Mouse (Mus musculus) liver, embryonic 14.5 days (tissue): ENCODE data around the gene Sppl3. TPM values are rescaled to one million over a fixed set of nuclear protein-coding genes. Genes with fewer than 3 reads are reported as not detected.

Experiments used
- ATAC-seq: fragments of 200-750 bp; cut with Nextera tagmentation; 2 replicates; pipeline ENCODE4 v1.8.0; 2017; ENCODE audit warnings: moderate number of reproducible peaks, mild to moderate bottlenecking, moderate library complexity; ENCODE audit not compliant: insufficient read depth
- DNase-seq, 3 experiments: peaks; one replicate each; pipeline ENCODE4 v3.0.0-alpha.2; 2012 to 2013; ENCODE audit warnings: low read depth in 3 of 3, low spot score in 3 of 3
- H3K27ac ChIP-seq: fragments of 300-500 bp; sonication (generic); 2 replicates; pipeline ENCODE4 v1.5.1; 2014; ENCODE audit warnings: moderate library complexity, mild to moderate bottlenecking, control low read depth, inconsistent platforms
- H3K27me3 ChIP-seq: fragments of 300-500 bp; sonication (generic); 2 replicates; pipeline ENCODE4 v1.6.1; 2014; ENCODE audit warnings: mild to moderate bottlenecking, low read length, moderate library complexity; ENCODE audit not compliant: control insufficient read depth, insufficient read depth
- H3K36me3 ChIP-seq: fragments of 300-500 bp; sonication (generic); replicated peaks from 2 replicates; pipeline ENCODE4 v1.6.1; 2014; ENCODE audit warnings: low read depth; ENCODE audit not compliant: control insufficient read depth, insufficient read depth
- H3K4me1 ChIP-seq, 2 experiments: fragments of 200-500 bp in 1 of 2; fragments of 300-500 bp in 1 of 2; sonication (generic) in 1 of 2; replicated peaks; 2 replicates each; pipeline ENCODE4 v1.6.1; 2012 to 2014; ENCODE audit warnings: antibody characterized with exemption in 1 of 2, inconsistent platforms in 1 of 2, low read length in 1 of 2; ENCODE audit not compliant: control insufficient read depth in 2 of 2, insufficient read depth in 2 of 2
- H3K4me2 ChIP-seq: fragments of 300-500 bp; sonication (generic); 2 replicates; pipeline ENCODE4 v1.6.1; 2014; ENCODE audit warnings: low read depth, mild to moderate bottlenecking, control low read depth, moderate library complexity
- H3K4me3 ChIP-seq, 2 experiments: fragments of 200-500 bp in 1 of 2; fragments of 300-500 bp in 1 of 2; sonication (generic) in 1 of 2; 2 replicates each; pipeline ENCODE4 v1.5.1; 2012 to 2014; ENCODE audit warnings: low read depth in 2 of 2, low read length in 2 of 2, mild to moderate bottlenecking in 2 of 2, control low read depth in 1 of 2, inconsistent platforms in 1 of 2, moderate library complexity in 1 of 2; ENCODE audit not compliant: insufficient read depth in 1 of 2
- H3K9ac ChIP-seq: fragments of 300-500 bp; sonication (generic); replicated peaks from 2 replicates; pipeline ENCODE4 v1.6.1; 2014; ENCODE audit warnings: mild to moderate bottlenecking, control low read depth, moderate library complexity
- H3K9me3 ChIP-seq: fragments of 300-500 bp; sonication (generic); 2 replicates; pipeline ENCODE4 v1.6.1; 2016; ENCODE audit warnings: low read length, mixed read lengths; ENCODE audit not compliant: control insufficient read depth
- CTCF ChIP-seq: IDR thresholded peaks from 2 replicates; pipeline ENCODE4 v1.5.1; 2016; ENCODE audit warnings: antibody characterized with exemption, low read depth, control low read depth
- EP300 ChIP-seq: IDR thresholded peaks from 2 replicates; pipeline ENCODE4 v1.6.1; 2016; ENCODE audit warnings: antibody characterized with exemption, low read depth
- WGBS: fragments of 180-500 bp; shearing (Covaris S2); extraction: QIAGEN DNeasy Blood & Tissue Kit; methylation state at CpG from one replicate; pipeline ENCODE4 v1.1.7; 2014; ENCODE audit not compliant: insufficient replicate concordance; 5-methylcytosine and 5-hydroxymethylcytosine counted together
- polyA plus RNA-seq, 2 experiments: library from polyadenylated mRNA; depleted of rRNA in 1 of 2; stranded (reverse) in 1 of 2; unstranded in 1 of 2; fragments of >200 nt; fragmentation: Nextera tagmentation in 1 of 2; extraction: Ambion mirVana in 1 of 2; gene quantifications; 2 replicates each; pipeline versions ENCODE4 v1.2.1 to v1.2.3; 2012 to 2014

The Sppl3 gene
- polyA plus RNA-seq, 2 experiments, result 5.4 to 17.2 TPM

DNA sequence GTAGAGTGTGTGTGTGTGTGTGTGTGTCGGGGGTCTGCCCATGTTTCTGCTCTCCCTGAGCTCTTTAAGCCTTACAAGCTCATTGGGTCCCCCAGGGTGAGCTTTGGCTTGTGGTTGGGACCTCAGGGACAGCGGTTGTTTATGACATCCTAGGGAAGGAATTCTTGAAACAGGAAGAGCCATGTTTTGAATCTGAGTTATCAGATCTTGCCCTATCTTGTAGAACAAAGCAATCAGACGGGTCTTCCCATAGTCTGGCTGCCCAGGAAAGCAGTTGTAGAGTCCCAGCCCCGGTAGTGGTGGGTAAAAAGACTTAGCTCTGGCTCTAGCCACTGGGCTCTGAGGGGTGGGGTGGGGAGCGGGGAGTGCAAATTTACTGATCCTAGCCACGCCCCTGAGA is 13.6 kb upstream of the Sppl3 start:
- DNase-seq, result no peak
- no peak overlapping the region for H3K4me3 ChIP-seq
- H3K9me3 ChIP-seq, result no peaks in the 10 kb centered on the region
- no peaks in the 10 kb centered on the region for H3K36me3 ChIP-seq
- TF ChIP-seq EP300, result no peak
- no peak for TF ChIP-seq CTCF
- H3K9ac ChIP-seq, result no peak overlapping the region
- no peak for ATAC-seq
- no peak overlapping the region for H3K27ac ChIP-seq
- H3K4me2 ChIP-seq, result no peak overlapping the region
- WGBS, result 18% methylated on average over 6 of the region's 6 CpGs
- H3K4me1 ChIP-seq, result no peaks in the 10 kb centered on the region
- peaks cover 3% of the 10 kb centered on the region for H3K27me3 ChIP-seq

DNA sequence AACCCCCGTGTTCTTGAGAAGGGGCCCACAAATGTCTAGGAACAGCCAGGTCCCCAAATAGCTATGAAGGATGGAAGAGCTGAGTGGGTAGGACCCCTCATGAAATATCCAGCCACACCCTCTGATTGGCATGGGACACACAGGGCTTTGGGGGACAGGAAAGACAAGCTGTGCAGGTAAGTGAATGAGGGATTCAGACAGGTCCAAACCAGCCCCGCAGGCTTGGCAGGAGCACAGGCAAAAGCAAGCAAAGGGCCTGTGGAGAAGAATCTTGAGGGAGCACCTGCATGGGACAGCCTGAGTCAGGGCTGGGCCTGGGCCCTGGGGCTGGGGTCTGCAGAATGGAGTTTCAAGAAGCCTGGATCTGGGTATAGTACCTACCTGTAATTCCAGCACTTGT is 10.4 kb upstream of the Sppl3 start:
- ATAC-seq (no peak), DNase-seq (no peak)
- Histone ChIP-seq H3K4me3 (no peak overlapping the region), H3K27me3 (peaks cover 3% of the 10 kb centered on the region), H3K4me1 (peaks cover 0 to 4% of the 10 kb centered on the region in 2 experiments; a peak in 1 of 4 replicates), H3K36me3 (no peaks in the 10 kb centered on the region), H3K9ac (no peak overlapping the region), H3K27ac (no peak overlapping the region), H3K4me2 (no peak overlapping the region), H3K9me3 (no peaks in the 10 kb centered on the region)
- TF ChIP-seq CTCF (no peak), EP300 (no peak)
- 78% methylated on average over 2 of the region's 2 CpGs for WGBS

DNA sequence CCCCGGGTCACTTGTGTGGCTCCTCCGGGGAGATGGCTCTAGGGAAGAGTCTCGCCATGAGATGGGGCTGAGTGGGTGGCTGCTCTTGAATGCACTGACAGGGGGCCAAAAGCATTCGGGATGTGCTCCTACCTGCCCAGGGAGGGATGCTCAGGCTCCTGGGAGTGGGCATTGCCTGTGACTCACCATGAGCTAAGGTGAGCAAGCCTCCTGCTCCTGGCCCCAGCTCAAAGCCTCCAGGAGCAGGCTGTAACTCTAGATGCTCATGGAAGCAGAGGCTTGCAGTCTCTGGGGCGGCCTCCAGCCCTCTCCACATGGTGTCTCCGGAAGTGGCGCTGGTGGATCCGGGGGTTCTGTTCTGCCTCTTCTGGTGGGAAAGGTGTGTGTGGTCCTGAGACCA is 9.5 kb upstream of the Sppl3 start:
- Histone ChIP-seq H3K36me3 (no peaks in the 10 kb centered on the region), H3K9me3 (no peaks in the 10 kb centered on the region), H3K9ac (no peak overlapping the region), H3K27ac (no peak overlapping the region), H3K27me3 (peaks cover under 1% of the 10 kb centered on the region), H3K4me1 (peaks cover 0 to 4% of the 10 kb centered on the region in 2 experiments; a peak in 1 of 4 replicates), H3K4me3 (no peak overlapping the region), H3K4me2 (no peak overlapping the region)
- DNase-seq (no peak), ATAC-seq (no peak)
- WGBS, result 73% methylated on average over 8 of the region's 8 CpGs
- TF ChIP-seq EP300 (no peak), CTCF (no peak)

DNA sequence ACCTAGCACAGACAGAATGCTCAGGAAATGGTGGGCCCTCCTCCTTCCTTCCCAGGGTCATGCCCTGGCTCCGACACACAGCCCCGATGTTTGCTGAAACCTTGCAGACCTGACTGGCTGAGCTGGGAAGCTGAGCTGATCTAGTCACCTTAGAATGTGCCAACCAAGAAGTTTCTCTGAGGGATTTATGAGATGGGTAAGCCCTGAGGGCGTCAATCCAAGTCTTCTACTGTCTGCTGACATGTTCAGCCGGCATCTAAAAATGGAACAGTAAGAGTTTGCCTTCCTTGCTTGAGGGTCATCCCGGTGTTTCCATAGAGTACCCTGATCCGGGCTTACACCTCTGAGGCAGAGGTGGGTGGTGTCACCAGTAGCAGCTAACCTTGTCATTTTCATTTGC is 8.2 kb upstream of the Sppl3 start:
- DNase-seq, result no peak
- 43% methylated on average over 6 of the region's 6 CpGs for WGBS
- no peak for ATAC-seq
- TF ChIP-seq EP300 (no peak), CTCF (no peak)
- no peak overlapping the region for H3K27ac ChIP-seq
- no peak overlapping the region for H3K9ac ChIP-seq
- H3K4me2 ChIP-seq, result no peak overlapping the region
- no peaks in the 10 kb centered on the region for H3K36me3 ChIP-seq
- no peaks in the 10 kb centered on the region for H3K9me3 ChIP-seq
- peaks cover 0 to 4% of the 10 kb centered on the region in 2 experiments; a peak in 1 of 4 replicates for H3K4me1 ChIP-seq
- H3K27me3 ChIP-seq, result no peaks in the 10 kb centered on the region; the same call in 1 of the 2 replicates
- no peak overlapping the region for H3K4me3 ChIP-seq

DNA sequence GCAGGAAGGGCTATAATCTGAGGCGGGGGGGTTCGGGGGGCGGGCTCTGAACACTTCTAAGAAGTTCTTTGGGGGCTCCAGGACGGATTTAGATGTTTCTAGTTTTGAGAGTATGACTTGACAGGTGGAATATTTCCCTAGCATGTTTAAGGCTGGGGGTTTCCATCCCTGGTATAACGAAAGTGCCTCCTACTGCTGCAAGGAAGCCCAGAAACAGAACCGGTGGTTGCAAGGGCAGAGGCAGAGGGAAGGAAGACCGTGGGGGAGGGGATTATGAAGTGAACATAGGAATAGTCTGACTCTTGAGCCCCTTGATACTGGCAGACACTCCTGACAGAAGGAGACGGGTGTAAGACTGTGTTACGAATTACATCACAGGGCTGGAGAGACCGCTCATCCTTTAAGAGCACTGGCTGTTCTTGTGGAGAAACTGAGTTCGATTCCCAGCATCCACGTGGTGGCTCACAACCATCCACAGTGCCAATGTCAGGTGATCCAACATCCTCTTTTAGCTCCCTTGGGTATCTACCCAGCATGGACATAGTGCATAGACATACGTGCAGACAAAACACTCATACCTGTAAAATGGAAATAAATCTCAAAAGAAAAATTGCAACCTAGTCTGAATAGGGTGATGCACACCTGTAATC is 7.6 kb upstream of the Sppl3 start:
- no peak overlapping the region for H3K27ac ChIP-seq
- TF ChIP-seq CTCF, result no peak
- no peak for TF ChIP-seq EP300
- H3K9ac ChIP-seq, result no peak overlapping the region
- no peak for DNase-seq
- no peaks in the 10 kb centered on the region for H3K9me3 ChIP-seq
- 46% methylated on average over 13 of the region's 13 CpGs for WGBS
- H3K4me1 ChIP-seq, result peaks cover 0 to 9% of the 10 kb centered on the region in 2 experiments; a peak in 3 of 4 replicates
- H3K36me3 ChIP-seq, result no peaks in the 10 kb centered on the region
- no peak overlapping the region for H3K4me2 ChIP-seq
- no peaks in the 10 kb centered on the region; the same call in 1 of the 2 replicates for H3K27me3 ChIP-seq
- ATAC-seq, result no peak
- no peak overlapping the region for H3K4me3 ChIP-seq
